Mouse (Mus musculus): Measurements from ENCODE around the gene Sowahc.

DNA sequence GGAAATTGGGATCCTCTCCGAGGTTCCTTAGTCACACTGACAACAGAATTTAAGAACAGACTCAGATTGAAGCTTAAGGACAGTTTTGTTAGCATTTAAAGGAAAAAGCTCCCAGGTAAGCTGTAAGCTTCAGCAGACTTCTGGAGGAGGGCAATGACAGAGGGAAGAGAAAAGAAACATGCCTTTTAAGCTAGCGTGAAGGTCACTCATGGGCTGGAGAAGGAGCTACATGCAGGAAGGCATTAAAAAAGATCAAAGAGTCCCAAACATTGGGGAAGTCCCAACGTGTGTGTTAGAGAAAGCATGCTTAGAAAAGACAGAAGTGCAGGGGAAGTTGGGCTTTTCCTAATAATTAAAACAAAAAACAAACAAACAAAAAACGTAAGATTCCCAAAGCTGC is 14.1 kb downstream of the Sowahc start:
- TF ChIP-seq CTCF (IDR thresholded peaks at IDR 0.05; ENCODE audit: insufficient read depth, low read length) = no peak
- TF ChIP-seq POLR2A (IDR thresholded peaks at IDR 0.05; ENCODE audit: borderline replicate concordance, extremely low read depth, low read depth, low read length) = no peak
